Mouse (Mus musculus): ENCODE results near the gene Coq4.
"Not testable (repeated sequence)": the region's sequence is repeated elsewhere in the genome, so short reads cannot be mapped to it uniquely, and the experiment has no call there.

Gene Coq4

GRCm38 (mm10) chr2:29787104-29787917 lies at the start of gene Coq4:
Coq4 (plus strand) TSS chr2:29787493.
- peak; percentile 76 to 96 for DNase-seq (ENCODE audit: low spot score in 2 of 2)

- no peak for DNase-seq (ENCODE audit: low spot score in 2 of 2)
Measured at GRCm38 (mm10) chr2:29738799-29739198, 48.5 kb upstream of the Coq4 start.

- DNase-seq (ENCODE audit: low spot score in 2 of 2) = peak in 1 of 2 experiments; percentile 44
Measured at GRCm38 (mm10) chr2:29739368-29739767, 47.9 kb upstream of the Coq4 start.

- no peak for DNase-seq (ENCODE audit: low spot score in 2 of 2)
Measured at GRCm38 (mm10) chr2:29741207-29741606, 46.1 kb upstream of the Coq4 start.

- no peak for DNase-seq (ENCODE audit: low spot score in 2 of 2)
Measured at GRCm38 (mm10) chr2:29744256-29744655, 43.0 kb upstream of the Coq4 start.

- DNase-seq (ENCODE audit: low spot score in 2 of 2) = no peak
Measured at GRCm38 (mm10) chr2:29747188-29747782, 40.0 kb upstream of the Coq4 start.

GRCm38 (mm10) chr2:29747852-29748251 lies 39.4 kb upstream of the Coq4 start:
- DNase-seq (ENCODE audit: low spot score in 2 of 2) = peak in 1 of 2 experiments; percentile 37

GRCm38 (mm10) chr2:29748499-29748898 lies 38.8 kb upstream of the Coq4 start:
- DNase-seq (ENCODE audit: low spot score in 2 of 2) = no peak

GRCm38 (mm10) chr2:29751497-29751896 lies 35.8 kb upstream of the Coq4 start, which contains the start of gene Gm13420:
Gm13420 (minus strand) TSS chr2:29751685.
- DNase-seq (ENCODE audit: low spot score in 2 of 2) = no peak

GRCm38 (mm10) chr2:29752397-29752796 lies 34.9 kb upstream of the Coq4 start:
- DNase-seq (ENCODE audit: low spot score in 2 of 2) = no peak

GRCm38 (mm10) chr2:29755693-29756092 lies 31.6 kb upstream of the Coq4 start:
- DNase-seq (ENCODE audit: low spot score in 2 of 2) = no peak

- peak in 1 of 2 experiments; percentile 58 for DNase-seq (ENCODE audit: low spot score in 2 of 2)
Measured at GRCm38 (mm10) chr2:29764831-29765230, 22.5 kb upstream of the Coq4 start.

- no peak for DNase-seq (ENCODE audit: low spot score in 2 of 2)
Measured at GRCm38 (mm10) chr2:29767976-29768709, 19.1 kb upstream of the Coq4 start.

- no peak for DNase-seq (ENCODE audit: low spot score in 2 of 2)
Measured at GRCm38 (mm10) chr2:29768901-29769300, 18.4 kb upstream of the Coq4 start.

GRCm38 (mm10) chr2:29770162-29770561 lies 17.1 kb upstream of the Coq4 start:
- no peak for DNase-seq (ENCODE audit: low spot score in 2 of 2)

GRCm38 (mm10) chr2:29771611-29772461 lies 15.5 kb upstream of the Coq4 start:
- no peak for DNase-seq (ENCODE audit: low spot score in 2 of 2)

GRCm38 (mm10) chr2:29773323-29773722 lies 14.0 kb upstream of the Coq4 start:
- no peak for DNase-seq (ENCODE audit: low spot score in 2 of 2)

GRCm38 (mm10) chr2:29781256-29781655 lies 6.0 kb upstream of the Coq4 start:
- DNase-seq (ENCODE audit: low spot score in 2 of 2) = not testable (repeated sequence)

- DNase-seq (ENCODE audit: low spot score in 2 of 2) = no peak
Measured at GRCm38 (mm10) chr2:29784290-29784689, 3.0 kb upstream of the Coq4 start.

- DNase-seq (ENCODE audit: low spot score in 2 of 2) = peak; percentile 68 to 84
Measured at GRCm38 (mm10) chr2:29787937-29788681, 816 bp downstream of the Coq4 start, which contains the start of gene Trub2. Trub2 (minus strand) TSS chr2:29788502.
